Mouse (Mus musculus) bone marrow, adult 2 months (tissue): ENCODE results near the gene Cntn6.

Experiments used
- CTCF ChIP-seq: fragments of 200-500 bp; IDR thresholded peaks from 2 replicates; pipeline ENCODE4 v1.5.1; 2011; ENCODE audit warnings: low read length, control low read depth; ENCODE audit not compliant: control insufficient read depth, insufficient read depth
- POLR2A ChIP-seq: fragments of 200-500 bp; IDR thresholded peaks from 2 replicates; pipeline ENCODE4 v1.6.1; 2011; ENCODE audit warnings: low read depth, mild to moderate bottlenecking, control low read depth, low read length, borderline replicate concordance; ENCODE audit not compliant: control insufficient read depth

GRCm38 (mm10) chr6:104891071-104891470, 398.5 kb downstream of the Cntn6 start:
- no peak for TF ChIP-seq CTCF
- no peak for TF ChIP-seq POLR2A
